Mouse (Mus musculus): ENCODE measurements around the gene Ttc30a1. TPM values are rescaled to one million over a fixed set of nuclear protein-coding genes. Genes with fewer than 3 reads are reported as not detected.

Gene Ttc30a1
- polyA plus RNA-seq, 1 experiment from 2014 or later = 9.3 TPM

Other genes starting within 250 kb of the Ttc30a1 start
- gene Agps, start 149.8 kb downstream of the Ttc30a1 start, polyA plus RNA-seq (2016; fragmentation: Nextera tagmentation; extraction: Ambion mirVana) = 46.3 and 52.9 TPM in 2 replicates
- 8.8 and 9.7 TPM in 2 replicates for gene Ttc30b, start 43.4 kb downstream of the Ttc30a1 start, polyA plus RNA-seq (2016; fragmentation: Nextera tagmentation; extraction: Ambion mirVana)
- gene Ttc30a2, start 3.8 kb downstream of the Ttc30a1 start, polyA plus RNA-seq (2016; fragmentation: Nextera tagmentation; extraction: Ambion mirVana) = 0.63 and 0.70 TPM in 2 replicates

Measured in midbrain, embryonic 12.5 days (tissue).